In genomic region chr12:66840336-66840735, GRCm38 (mm10) we compare ENCODE assay signal across 16 mouse cellular contexts.
DNase-seq lines count a peak whose midpoint lies in the region; ATAC-seq lines count a peak whose summit lies in the region.
"Had no signal": no experiment of that assay in that cellular context is flagged by ENCODE, and none has a peak within 500 bp of the region (broad histone marks: within the 10 kb centered on the region; RNA-seq: fewer than 3 reads in every experiment).

No protein-coding gene starts in this region.

- no peak for DNase-seq in frontal cortex, postnatal 25 days (ENCODE audit: low spot score in 2 of 2)
- DNase-seq in 3T3-L1 (ENCODE audit: low read depth, low spot score): peak; percentile 43
- DNase-seq in Muller cell, postnatal 12 days (ENCODE audit: inconsistent ontology term): peak; percentile 39
- DNase-seq in retina, postnatal 1 day: peak; percentile 3
- DNase-seq in thymus, postnatal 10 days (ENCODE audit: low spot score in 2 of 2): no peak
- no peak for DNase-seq in adrenal gland, postnatal 4 days (ENCODE audit: low spot score in 2 of 2)
- DNase-seq: adrenal gland, postnatal 14 days; B cell, adult 2 months; cerebellum, adult 2 months; cerebellum, postnatal 10 days; gastrocnemius, postnatal 36 days; heart, postnatal 36 days had no signal

- peak; percentile 86 for ATAC-seq in frontal cortex, adult (ENCODE audit: low TSS enrichment)
- ATAC-seq: CD4-positive, CD25-positive, alpha-beta regulatory T cell, adult 4 months; forebrain, embryonic 15.5 days; intestine, embryonic 16.5 days had no signal

Comparison
In these comparisons a context has a peak if more than half of its experiments do, and no peak if none do; other contexts are left out.
1. DNase-seq: peak in 3T3-L1 (single experiment), Muller cell, postnatal 12 days (single experiment) and retina, postnatal 1 day (single experiment); none in frontal cortex, postnatal 25 days (0 of 2), thymus, postnatal 10 days (0 of 2) and adrenal gland, postnatal 4 days (0 of 2).